Mouse (Mus musculus) kidney, postnatal 10 days (tissue): ENCODE results near the gene Cog5.

Experiments
- DNase-seq: peaks from one replicate; pipeline ENCODE4 v3.0.0; 2021; ENCODE audit warnings: mixed read lengths

Gene Cog5

GRCm38 (mm10) chr12:31824831-31825230 is 170.2 kb downstream of the Cog5 start:
- no peak for DNase-seq

GRCm38 (mm10) chr12:31825821-31826220 is 171.2 kb downstream of the Cog5 start:
- DNase-seq: peak; percentile 17

GRCm38 (mm10) chr12:31826476-31826875 is 171.8 kb downstream of the Cog5 start:
- DNase-seq: no peak

- DNase-seq: no peak
Measured at GRCm38 (mm10) chr12:31835480-31835879, 180.8 kb downstream of the Cog5 start.

- no peak for DNase-seq
Measured at GRCm38 (mm10) chr12:31836211-31836610, 181.5 kb downstream of the Cog5 start.

- DNase-seq: no peak
Measured at GRCm38 (mm10) chr12:31838521-31838920, 183.9 kb downstream of the Cog5 start.

- no peak for DNase-seq
Measured at GRCm38 (mm10) chr12:31839249-31839648, 184.6 kb downstream of the Cog5 start.

GRCm38 (mm10) chr12:31846077-31846476 is 191.4 kb downstream of the Cog5 start:
- DNase-seq: no peak

- peak; percentile 19 for DNase-seq
Measured at GRCm38 (mm10) chr12:31848630-31849415, 194.2 kb downstream of the Cog5 start.

- DNase-seq: no peak
Measured at GRCm38 (mm10) chr12:31849601-31850000, 194.9 kb downstream of the Cog5 start.

- no peak for DNase-seq
Measured at GRCm38 (mm10) chr12:31854039-31854438, 199.4 kb downstream of the Cog5 start.

GRCm38 (mm10) chr12:31854817-31855216 is 200.1 kb downstream of the Cog5 start:
- no peak for DNase-seq

- DNase-seq: no peak
Measured at GRCm38 (mm10) chr12:31857784-31858183, 203.1 kb downstream of the Cog5 start.

GRCm38 (mm10) chr12:31862668-31863538 is 208.2 kb downstream of the Cog5 start:
- DNase-seq: no peak

- no peak for DNase-seq
Measured at GRCm38 (mm10) chr12:31876775-31877174, 222.1 kb downstream of the Cog5 start.

- no peak for DNase-seq
Measured at GRCm38 (mm10) chr12:31882736-31883135, 228.1 kb downstream of the Cog5 start.

- DNase-seq: no peak
Measured at GRCm38 (mm10) chr12:31884365-31884764, 229.7 kb downstream of the Cog5 start.

- DNase-seq: no peak
Measured at GRCm38 (mm10) chr12:31885084-31885483, 230.4 kb downstream of the Cog5 start.

GRCm38 (mm10) chr12:31885844-31886606 is 231.4 kb downstream of the Cog5 start:
- no peak for DNase-seq

- DNase-seq: no peak
Measured at GRCm38 (mm10) chr12:31890685-31891084, 236.0 kb downstream of the Cog5 start.

- DNase-seq: no peak
Measured at GRCm38 (mm10) chr12:31892079-31892478, 237.4 kb downstream of the Cog5 start.

- DNase-seq: no peak
Measured at GRCm38 (mm10) chr12:31892771-31893170, 238.1 kb downstream of the Cog5 start.

GRCm38 (mm10) chr12:31895095-31895734 is 240.5 kb downstream of the Cog5 start:
- no peak for DNase-seq
